Mouse (Mus musculus): ENCODE results near the gene Slit3. TPM values are rescaled to one million over a fixed set of nuclear protein-coding genes. Genes with fewer than 3 reads are reported as not detected.

The Slit3 gene
- total and polyA plus RNA-seq, 2 experiments = 0.09 to 0.12 TPM

DNA sequence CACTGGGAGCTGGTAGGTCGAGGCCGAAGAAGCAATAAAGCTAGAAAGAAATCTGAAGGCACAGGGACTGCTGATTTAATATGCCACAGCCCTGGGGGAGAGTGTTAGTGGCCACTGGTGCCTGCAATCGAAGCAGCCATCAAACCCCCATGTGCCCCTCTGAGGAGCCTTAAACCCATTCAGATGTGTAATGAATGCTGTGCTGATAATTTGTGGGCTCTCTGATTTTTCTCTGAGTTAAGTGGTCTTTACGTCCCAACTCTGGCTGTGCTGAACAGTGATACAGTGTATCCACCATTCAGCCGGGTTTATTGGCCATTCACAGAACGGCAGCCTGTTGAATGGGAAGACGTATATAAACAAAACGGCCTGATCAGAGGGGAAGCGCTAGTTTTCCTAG is 83.1 kb downstream of the Slit3 start:
- no peak for DNase-seq (ENCODE audit: extremely low read depth, low read depth, low spot score)
- H3K9ac ChIP-seq (ENCODE audit: low read depth, low read length) = no peak overlapping the region
- no peak for TF ChIP-seq CTCF (IDR thresholded peaks at IDR 0.05; ENCODE audit: low read depth, low read length)
- no peak for TF ChIP-seq POLR2A (IDR thresholded peaks at IDR 0.05; ENCODE audit: extremely low read depth, insufficient read depth, low read length)
- no peaks in the 10 kb centered on the region for H3K79me2 ChIP-seq (ENCODE audit: control insufficient read depth, insufficient read depth, low read length)
- no peaks in the 10 kb centered on the region for H3K4me1 ChIP-seq (ENCODE audit: control insufficient read depth, insufficient read depth, low read length)
- no peaks in the 10 kb centered on the region; the same call in 1 of the 2 replicates for H3K27me3 ChIP-seq (ENCODE audit: control insufficient read depth, insufficient read depth, low read length)
- WGBS = 57% methylated on average over 9 of the region's 9 CpGs
- H3K27ac ChIP-seq (replicated peaks; ENCODE audit: insufficient read depth, low read depth, low read length) = no peak overlapping the region
- no peaks in the 10 kb centered on the region for H3K36me3 ChIP-seq (ENCODE audit: control insufficient read depth, insufficient read depth, low read length)
- no peak overlapping the region for H3K4me3 ChIP-seq (ENCODE audit: insufficient read depth, low read depth, low read length)

DNA sequence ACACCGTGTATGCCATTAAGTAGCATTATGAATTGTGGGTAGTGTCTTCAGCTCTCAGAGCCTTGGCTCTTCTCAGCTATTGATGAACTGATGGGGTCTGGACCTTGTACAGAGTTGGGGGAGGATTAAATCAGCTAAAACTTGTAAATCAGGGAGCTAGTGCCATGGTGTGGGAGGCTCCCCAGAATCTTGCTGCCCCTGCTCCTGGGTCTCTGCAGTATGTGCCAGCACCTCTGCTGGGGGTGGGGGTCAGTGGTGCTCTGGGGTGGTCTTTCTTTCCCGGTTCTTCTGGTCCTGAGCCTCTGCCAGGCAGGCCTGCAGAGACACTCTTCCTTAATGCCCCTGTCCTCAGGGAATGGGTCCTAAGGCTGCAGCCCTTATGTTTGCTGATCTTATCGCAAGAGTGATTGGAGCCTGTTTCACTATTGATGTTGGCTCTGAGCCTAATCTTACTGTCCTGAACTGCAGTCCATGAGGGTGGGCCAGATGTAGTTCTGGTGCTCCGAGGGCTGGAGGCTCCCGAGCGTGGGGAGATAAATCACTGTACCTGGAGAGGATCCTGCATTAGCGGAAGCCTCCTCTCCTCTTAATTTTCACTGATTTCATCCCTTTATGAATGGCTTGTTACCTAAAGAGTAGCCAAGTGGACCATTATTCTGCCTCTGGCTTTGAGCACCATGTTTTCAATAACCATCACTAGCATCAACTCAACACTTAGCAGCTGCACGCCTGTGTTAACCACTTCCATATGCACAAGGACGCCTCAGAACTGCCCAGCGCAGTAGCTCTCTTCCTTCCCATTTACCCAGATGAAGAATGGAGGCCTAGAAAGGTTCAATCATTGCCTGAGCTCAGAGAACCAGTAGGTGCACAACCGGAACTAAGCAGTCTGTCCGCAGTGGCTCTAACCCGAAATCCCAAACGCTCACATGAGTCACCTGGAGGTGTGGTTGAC is 90.0 kb downstream of the Slit3 start:
- DNase-seq (ENCODE audit: extremely low read depth, low read depth, low spot score) = peak; percentile 48
- Histone ChIP-seq H3K4me1 (ENCODE audit: control insufficient read depth, insufficient read depth, low read length) (no peaks in the 10 kb centered on the region), H3K4me3 (ENCODE audit: insufficient read depth, low read depth, low read length) (no peak overlapping the region), H3K27me3 (ENCODE audit: control insufficient read depth, insufficient read depth, low read length) (no peaks in the 10 kb centered on the region), H3K27ac (replicated peaks; ENCODE audit: insufficient read depth, low read depth, low read length) (no peak overlapping the region), H3K79me2 (ENCODE audit: control insufficient read depth, insufficient read depth, low read length) (no peaks in the 10 kb centered on the region), H3K36me3 (ENCODE audit: control insufficient read depth, insufficient read depth, low read length) (no peaks in the 10 kb centered on the region), H3K9ac (ENCODE audit: low read depth, low read length) (no peak overlapping the region)
- 61% methylated on average over 14 of the region's 14 CpGs for WGBS
- no peak for TF ChIP-seq POLR2A (IDR thresholded peaks at IDR 0.05; ENCODE audit: extremely low read depth, insufficient read depth, low read length)
- no peak for TF ChIP-seq CTCF (IDR thresholded peaks at IDR 0.05; ENCODE audit: low read depth, low read length)

DNA sequence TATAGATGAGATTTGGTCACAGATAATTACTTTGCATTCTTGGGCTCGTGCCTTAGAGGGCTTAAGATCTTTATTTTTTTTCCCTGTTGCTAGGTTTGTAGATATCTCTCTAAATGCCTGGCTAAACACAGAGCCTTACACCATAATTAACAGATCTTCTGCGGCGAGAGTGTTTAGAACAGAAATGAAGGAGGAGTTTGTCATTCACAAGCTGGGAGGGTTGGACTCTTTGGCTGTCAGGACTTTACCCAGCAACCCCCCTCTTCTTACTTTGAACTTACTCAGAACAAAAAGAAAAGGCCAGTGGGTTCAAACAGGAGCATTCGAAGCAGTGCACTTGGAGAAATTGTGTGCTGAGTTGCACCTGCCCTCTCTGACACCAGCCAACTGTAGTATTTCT is 103.0 kb downstream of the Slit3 start:
- Histone ChIP-seq H3K27me3 (ENCODE audit: control insufficient read depth, insufficient read depth, low read length) (no peaks in the 10 kb centered on the region; the same call in 1 of the 2 replicates), H3K79me2 (ENCODE audit: control insufficient read depth, insufficient read depth, low read length) (no peaks in the 10 kb centered on the region), H3K4me3 (ENCODE audit: insufficient read depth, low read depth, low read length) (no peak overlapping the region), H3K9ac (ENCODE audit: low read depth, low read length) (no peak overlapping the region), H3K4me1 (ENCODE audit: control insufficient read depth, insufficient read depth, low read length) (no peaks in the 10 kb centered on the region), H3K36me3 (ENCODE audit: control insufficient read depth, insufficient read depth, low read length) (no peaks in the 10 kb centered on the region), H3K27ac (replicated peaks; ENCODE audit: insufficient read depth, low read depth, low read length) (no peak overlapping the region)
- no peak for DNase-seq (ENCODE audit: extremely low read depth, low read depth, low spot score)
- TF ChIP-seq POLR2A (IDR thresholded peaks at IDR 0.05; ENCODE audit: extremely low read depth, insufficient read depth, low read length) (no peak), CTCF (IDR thresholded peaks at IDR 0.05; ENCODE audit: low read depth, low read length) (no peak)
- 74% methylated on average over 4 of the region's 4 CpGs for WGBS

DNA sequence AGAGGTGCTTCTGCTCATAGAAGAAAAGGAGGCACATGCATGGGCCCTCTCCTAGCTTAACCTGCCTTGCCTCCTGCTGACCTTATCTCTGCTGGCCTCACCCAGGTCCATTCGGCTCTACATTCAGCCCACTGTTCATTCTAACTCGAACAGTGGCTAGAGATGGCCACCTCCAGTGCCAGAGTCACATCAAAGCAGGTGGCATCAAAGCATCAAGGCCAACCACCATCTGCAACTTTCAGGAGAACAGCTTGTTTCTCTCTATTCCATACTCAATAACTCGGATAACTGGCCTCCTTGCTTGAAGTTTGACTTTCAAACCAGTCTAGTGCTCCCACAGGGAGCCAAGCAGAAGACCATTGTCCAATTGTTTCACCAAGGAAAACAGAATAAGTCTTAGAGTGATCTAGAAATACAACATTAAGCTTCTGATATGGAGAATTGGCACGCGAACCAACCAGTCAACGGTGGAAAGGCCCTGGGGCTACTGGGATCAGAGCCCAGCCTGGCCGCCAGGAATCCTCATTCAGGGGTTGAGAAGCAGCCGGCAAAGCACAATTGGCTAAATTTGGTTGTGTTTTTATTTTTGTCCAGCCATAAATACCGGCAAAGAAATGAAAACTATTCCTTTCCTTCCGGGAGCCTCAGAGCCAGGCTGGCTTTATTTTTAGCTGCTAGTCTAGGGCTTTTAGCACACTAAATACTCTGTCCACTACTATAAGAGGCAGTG is 110.5 kb downstream of the Slit3 start:
- no peak overlapping the region for H3K27ac ChIP-seq (replicated peaks; ENCODE audit: insufficient read depth, low read depth, low read length)
- H3K36me3 ChIP-seq (ENCODE audit: control insufficient read depth, insufficient read depth, low read length) = no peaks in the 10 kb centered on the region
- 82% methylated on average over 10 of the region's 10 CpGs for WGBS
- H3K79me2 ChIP-seq (ENCODE audit: control insufficient read depth, insufficient read depth, low read length) = no peaks in the 10 kb centered on the region
- no peaks in the 10 kb centered on the region; the same call in 1 of the 2 replicates for H3K27me3 ChIP-seq (ENCODE audit: control insufficient read depth, insufficient read depth, low read length)
- H3K9ac ChIP-seq (ENCODE audit: low read depth, low read length) = no peak overlapping the region
- no peak overlapping the region for H3K4me3 ChIP-seq (ENCODE audit: insufficient read depth, low read depth, low read length)
- no peak for DNase-seq (ENCODE audit: extremely low read depth, low read depth, low spot score)
- TF ChIP-seq CTCF (IDR thresholded peaks at IDR 0.05; ENCODE audit: low read depth, low read length) = no peak
- no peak for TF ChIP-seq POLR2A (IDR thresholded peaks at IDR 0.05; ENCODE audit: extremely low read depth, insufficient read depth, low read length)
- H3K4me1 ChIP-seq (ENCODE audit: control insufficient read depth, insufficient read depth, low read length) = no peaks in the 10 kb centered on the region

DNA sequence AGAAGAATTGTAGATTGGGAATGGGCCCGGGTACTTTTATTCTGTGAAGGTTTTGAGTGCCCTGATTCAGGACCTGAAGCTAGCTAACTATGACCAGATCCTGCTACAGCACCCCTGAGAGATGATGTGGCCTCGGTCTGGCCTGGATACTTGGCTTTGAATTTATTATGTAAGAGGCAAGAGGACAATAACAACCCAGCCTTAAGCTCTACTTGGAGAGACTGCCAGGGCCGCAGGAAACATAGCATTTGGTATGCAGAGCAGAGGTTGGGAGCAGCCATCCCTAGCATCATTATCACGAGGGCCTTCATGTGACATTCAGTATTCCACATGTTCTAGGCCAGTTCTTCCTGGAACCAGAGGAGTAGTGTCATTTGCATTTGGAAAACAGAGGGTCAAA is 111.3 kb downstream of the Slit3 start:
- WGBS = 87% methylated on average over 4 of the region's 4 CpGs
- Histone ChIP-seq H3K9ac (ENCODE audit: low read depth, low read length) (no peak overlapping the region), H3K27ac (replicated peaks; ENCODE audit: insufficient read depth, low read depth, low read length) (no peak overlapping the region), H3K4me3 (ENCODE audit: insufficient read depth, low read depth, low read length) (no peak overlapping the region), H3K79me2 (ENCODE audit: control insufficient read depth, insufficient read depth, low read length) (no peaks in the 10 kb centered on the region), H3K4me1 (ENCODE audit: control insufficient read depth, insufficient read depth, low read length) (no peaks in the 10 kb centered on the region), H3K27me3 (ENCODE audit: control insufficient read depth, insufficient read depth, low read length) (no peaks in the 10 kb centered on the region), H3K36me3 (ENCODE audit: control insufficient read depth, insufficient read depth, low read length) (no peaks in the 10 kb centered on the region)
- DNase-seq (ENCODE audit: extremely low read depth, low read depth, low spot score) = no peak
- TF ChIP-seq POLR2A (IDR thresholded peaks at IDR 0.05; ENCODE audit: extremely low read depth, insufficient read depth, low read length) (no peak), CTCF (IDR thresholded peaks at IDR 0.05; ENCODE audit: low read depth, low read length) (no peak)
